Mouse (Mus musculus) layer of hippocampus, adult 9-10 months (tissue): ENCODE data around the gene Wdr83os.

Experiments
- DNase-seq: peaks from one replicate; pipeline ENCODE4 v3.0.0; 2022; ENCODE audit warnings: low spot score

The Wdr83os gene

DNA sequence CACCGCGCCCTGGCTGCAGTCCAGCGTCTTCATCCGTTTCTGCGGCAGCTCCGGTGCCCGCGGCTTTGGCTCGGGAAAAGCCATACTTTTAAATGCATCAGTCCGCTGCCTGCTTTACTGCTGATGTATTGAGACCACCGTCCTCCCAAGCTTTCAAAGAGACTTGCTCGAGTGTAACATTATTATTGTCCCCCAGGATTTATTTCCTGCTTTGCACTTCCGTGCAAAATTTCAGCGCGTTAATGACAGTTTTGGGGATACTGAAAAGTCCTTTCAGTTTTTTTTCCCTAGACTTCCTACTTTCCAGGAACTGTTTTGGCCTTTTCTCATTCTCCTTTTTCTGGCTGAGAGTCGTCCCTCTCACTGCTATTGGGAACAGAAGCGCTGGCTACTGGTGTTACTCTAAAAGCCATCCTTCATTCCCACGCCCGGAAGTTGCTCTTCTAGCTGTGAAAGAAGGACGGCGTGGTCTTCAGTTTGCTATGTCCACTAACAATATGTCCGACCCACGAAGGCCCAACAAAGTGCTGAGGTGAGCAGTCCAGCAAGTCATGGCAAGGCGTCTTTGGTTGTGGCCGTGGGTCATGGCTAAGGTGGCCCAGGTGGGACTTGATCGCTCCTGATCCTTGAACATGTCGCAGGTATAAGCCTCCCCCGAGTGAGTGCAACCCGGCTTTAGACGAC is at the start of gene Wdr83os:
Gene Wdr83os, plus strand, starts transcription at position 209 of the 684 bp plus-strand sequence.
- DNase-seq = no peak

DNA sequence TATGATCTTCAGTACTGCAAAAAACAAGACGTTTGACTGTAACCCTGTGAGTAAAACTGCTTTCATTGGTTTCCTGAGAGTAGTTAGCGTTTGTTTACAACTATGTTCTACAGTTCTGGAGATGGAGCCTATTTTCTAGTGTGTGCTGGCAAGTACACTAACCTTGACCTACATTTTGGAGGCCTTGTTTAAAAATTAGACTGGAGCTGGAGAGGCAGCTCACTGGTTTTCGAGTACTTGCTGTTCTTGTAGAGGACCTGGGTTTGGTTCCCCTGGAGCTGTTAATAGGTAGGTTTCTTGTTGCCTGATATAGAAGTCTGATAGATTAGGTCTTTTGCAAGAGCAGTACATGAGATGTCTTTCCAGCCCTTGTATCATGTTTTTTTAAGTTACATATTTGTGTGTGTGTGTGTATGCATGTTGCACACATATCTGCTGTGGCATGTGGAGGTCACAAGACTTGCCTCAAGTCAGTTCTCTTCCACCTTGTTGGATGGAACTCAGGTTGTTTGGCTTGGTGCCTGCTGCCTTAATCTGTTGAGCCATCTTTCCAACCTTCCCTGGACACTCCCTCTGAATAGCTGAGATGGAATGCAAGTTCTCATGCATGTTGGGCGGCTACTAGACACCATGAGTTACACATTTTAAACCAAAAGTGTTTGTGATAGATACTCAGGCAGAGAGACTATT is 47.8 kb upstream of the Wdr83os start:
- DNase-seq = no peak

DNA sequence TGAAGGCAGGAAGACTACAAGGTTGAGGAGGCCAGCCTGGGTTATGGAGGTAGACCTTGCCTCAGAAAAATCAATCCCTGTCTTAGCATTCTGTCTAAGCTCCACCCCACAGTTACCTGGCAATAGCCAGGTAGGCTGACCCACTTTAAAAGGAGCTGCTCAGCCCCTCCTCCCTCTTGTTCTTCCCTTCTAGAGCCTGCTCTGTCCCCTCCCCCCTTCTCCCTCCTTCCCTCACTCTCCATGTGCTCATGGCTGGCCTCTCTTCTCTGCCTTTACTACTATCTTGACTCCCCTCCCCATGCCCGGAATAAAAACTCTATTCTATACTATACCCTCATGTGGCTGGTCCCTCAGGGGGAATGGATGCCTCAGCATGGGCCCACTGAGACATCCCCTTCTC is 46.7 kb upstream of the Wdr83os start:
- DNase-seq = no peak

DNA sequence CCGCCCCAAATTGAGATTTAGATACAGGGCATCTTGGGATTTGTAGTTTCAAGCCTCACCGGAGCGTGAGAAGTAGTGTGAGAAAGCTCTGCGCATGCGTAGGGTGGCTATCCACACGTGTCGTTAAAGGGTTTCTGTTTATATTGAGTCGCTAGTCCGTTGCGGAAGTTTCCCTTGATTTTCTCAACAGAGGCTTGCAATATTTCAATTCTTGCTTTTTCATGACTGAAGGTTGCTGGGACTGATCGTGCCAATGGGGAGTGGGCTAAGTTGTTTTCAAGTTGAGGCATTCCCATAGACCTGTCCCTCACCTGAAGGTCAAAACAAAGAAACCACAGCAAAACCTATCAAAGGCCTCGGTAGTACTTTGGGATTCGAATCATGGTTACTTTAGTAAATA is 45.8 kb upstream of the Wdr83os start:
- DNase-seq = peak; percentile 52

DNA sequence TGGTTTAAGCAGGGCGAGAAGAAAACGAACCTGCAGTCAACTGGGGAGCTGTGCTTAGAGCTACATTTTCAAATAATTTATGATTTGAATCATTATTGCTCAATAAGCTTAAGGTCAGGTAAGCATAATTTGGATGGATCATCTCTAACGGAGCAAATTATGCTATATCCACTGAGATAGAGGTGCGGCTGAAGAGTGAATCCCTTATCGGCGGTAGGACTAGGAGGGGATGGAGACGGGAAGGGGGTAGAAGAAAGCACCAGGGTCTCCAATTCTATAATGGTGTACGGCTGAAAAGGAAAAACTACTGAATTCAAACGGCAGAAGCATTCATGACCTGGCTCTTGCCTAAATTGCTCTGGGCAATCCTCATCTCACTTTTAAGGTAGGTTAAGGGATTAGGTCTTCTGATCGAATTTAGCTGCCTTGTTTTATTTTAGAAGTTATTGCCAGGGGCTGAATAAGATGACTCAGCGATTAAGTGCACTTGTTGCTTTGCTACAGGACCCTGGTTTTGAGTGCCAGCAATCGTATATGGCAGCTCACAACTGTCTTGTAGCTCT is 45.3 kb upstream of the Wdr83os start:
- DNase-seq = no peak

DNA sequence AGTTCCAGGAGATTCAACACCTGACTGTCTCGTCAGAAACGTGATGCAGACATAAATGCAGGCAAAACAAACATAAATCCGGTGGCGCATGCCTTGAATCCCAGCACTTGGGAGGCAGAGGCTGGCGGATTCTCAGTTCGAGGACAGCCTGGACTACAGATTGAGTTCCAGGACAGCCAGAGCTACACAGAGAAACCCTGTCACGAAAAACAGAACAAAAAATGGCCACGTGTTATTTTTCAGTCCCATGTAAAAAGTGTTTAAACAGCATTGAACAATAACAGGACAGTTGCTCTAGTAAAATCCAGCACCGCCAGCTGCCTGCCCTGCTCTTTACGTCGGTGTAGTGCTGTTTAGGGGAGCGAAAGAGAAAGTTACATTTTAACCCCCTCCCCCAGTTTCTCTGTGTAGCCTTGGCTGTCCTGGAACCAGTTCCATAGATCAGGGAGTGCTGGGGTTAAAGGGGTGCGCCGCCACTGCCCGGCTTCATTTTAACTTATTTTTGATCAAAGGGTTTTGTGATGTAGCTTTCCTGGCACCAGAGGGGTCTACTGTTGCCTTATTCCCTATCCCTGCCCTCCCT is 44.7 kb upstream of the Wdr83os start:
- DNase-seq = no peak

DNA sequence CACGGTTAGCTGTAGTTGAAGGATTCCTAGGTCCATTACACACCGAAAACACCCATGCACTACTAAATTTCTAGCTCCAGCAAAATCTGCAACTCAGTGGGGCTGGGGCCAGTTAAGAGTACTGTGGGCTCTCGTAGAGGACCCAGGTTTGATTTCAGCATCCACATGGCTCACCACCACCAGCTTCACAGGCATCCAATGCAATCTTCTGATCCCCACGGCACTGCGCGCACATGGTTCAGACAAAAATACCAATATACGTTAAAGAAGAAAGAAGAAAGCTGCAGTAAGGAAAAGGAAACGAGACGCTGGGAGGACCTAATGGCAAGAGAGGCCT is 44.2 kb upstream of the Wdr83os start:
- no peak for DNase-seq

DNA sequence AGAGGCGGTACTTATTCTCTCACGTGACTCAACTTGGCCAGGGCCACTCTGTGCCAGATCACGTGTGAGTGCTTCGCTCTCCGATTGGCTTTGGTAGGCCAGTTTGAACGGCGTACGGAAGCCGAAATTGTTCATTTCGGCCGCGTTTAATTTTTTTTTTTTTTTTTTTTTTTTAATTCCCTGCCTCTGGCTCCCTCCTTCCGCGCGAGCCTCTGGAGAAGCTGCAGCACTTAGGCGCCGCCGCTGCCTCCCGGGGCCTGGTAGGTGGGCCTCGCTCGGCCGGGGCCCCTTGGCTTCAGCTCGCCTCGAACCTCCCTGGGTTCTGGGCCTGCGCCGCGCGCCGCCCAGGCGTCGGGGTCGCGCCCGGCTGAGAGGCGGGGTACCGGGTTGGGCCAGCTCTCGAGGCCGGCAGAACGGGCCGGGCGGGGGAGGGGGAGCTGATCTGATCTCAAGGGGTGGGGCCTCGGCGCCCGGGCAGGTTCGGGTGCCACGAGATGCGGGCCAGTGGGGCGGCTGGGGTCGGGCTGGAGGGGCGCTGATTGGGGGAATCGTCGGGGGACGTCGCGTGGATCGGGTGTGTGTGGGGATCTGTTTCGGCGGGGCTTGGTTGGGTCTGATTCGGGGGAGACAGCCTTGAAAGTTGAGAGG is 43.7 kb upstream of the Wdr83os start, which contains the start of gene Tnpo2:
Gene Tnpo2, plus strand, starts transcription at position 198 of the 648 bp plus-strand sequence.
- peak; percentile 86 for DNase-seq

DNA sequence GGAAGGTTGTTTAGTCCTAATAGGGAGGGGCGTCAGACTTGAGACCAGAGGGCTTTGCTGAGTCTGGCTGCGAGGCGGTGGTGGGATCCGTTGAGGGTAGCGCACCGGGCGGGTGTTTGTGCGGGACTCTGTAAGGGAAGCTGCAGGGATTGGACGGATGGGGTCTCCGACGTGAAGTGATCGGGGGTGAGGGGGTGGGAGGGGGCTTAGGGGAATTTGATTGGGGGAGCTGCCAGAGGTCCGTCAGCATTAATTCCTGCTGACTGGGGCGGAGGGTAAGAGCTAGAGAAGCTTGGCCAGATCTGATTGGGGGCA is 43.2 kb upstream of the Wdr83os start:
- no peak for DNase-seq

DNA sequence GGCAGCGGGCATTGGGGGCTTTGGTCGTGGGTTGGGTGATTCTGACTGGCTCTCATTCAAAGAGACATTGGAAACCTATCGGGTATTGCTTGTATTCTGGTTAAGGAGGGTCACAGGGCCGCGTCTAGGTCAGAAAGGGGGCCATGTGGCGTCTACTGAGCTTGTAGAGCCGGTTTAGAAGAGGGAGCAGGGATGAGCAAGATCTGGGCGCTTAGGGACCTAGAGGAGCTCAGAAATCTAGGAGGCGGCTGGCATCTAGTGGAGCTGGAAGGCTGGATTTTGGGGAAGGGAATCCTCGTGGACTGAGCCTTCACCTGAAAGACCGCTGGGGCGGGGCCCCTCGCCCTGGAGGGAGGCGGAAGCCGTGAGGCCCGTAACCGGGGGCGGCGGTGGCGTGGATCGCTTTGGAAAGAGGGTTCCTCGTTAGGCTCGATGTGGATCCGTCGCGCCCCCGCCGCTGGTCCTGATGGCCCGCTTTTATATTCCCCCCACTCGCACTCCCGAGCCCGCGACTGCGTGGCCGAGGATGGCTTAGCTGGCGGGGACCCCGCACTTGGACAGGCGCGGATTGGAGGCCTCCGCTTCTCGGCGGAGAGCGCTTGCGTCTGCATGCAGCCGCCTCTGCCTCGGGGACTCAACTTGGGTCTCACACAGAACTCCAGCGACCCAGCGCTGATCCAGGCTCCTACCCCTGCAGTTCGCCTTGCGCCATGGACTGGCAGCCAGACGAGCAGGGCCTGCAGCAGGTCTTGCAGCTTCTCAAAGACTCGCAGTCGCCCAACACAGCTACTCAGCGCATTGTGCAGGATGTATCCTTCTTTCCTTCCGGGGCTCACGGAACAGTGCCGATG is 42.6 kb upstream of the Wdr83os start:
- no peak for DNase-seq

DNA sequence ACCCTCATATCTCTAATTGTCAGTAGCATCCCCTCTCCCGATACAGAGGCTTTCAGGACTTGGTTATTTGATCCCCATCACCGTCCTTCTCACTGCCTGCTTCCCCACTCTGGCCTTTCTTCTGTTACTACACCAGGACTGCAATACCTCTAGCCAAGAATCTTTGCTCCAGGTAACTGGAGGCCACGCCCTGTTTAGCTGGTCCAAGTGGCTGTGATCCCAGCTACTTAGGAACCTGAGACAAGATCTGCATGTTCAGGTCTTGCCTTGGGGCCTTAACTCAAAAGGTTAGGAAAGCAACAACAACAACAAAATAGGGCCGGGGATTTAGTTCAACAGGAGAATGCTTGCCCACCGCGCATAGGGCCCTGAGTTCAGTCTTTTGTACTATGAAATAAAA is 36.9 kb upstream of the Wdr83os start:
- no peak for DNase-seq

DNA sequence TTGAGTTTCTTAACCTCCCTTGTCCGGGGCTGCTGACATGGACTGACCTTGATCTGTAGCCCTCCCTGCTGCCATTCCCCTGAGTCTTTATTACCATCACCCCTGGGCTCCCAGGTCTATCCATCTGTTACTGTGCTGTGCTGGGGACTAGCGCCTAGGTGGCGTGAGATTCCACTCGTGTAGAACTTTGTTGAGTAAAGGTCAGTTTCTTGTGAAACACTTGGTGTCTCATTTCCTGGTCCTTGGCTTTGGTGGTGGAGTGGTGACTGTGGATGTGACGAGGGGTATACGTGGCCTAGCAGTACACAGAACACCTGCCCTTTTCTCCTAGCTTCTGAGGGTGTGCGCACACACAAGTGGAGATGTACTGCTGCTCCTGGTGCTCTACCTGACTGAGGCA is 23.2 kb upstream of the Wdr83os start:
- DNase-seq = no peak

DNA sequence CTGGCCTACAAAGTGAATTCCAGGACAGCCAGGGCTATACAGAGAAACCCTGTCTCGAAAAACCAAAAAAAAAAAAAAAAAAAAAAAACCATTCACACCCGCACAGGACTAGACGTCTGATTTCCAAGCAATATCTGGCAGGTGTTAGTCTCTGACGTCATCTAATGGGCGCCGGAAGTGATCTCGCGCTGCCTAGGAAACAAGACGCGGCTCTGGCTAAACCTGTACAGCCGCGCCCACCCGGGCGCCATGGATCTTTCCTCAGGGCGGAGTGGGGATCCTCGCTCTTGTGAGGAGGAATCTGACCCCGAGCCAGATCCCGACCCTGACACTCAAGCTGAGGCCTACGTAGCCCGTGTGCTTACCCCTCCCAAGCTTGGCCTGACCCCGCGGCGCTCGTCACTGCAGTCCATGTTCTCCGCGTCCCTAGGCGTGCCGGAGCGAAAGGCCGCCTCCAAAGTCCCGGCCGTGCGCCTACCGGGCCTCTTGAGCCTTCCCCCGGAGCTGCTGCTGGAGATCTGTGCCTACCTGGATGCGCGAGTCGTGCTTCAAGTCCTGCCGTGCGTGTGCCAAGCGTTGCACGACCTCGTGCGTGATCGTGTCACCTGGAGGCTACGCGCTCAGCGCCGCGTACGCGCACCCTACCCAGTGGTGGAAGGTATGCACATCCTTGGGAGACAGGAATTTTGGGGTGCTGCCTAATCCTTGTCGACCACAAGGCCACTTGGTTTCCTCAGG is 20.5 kb upstream of the Wdr83os start, which contains the start of gene Fbxw9:
Gene Fbxw9, plus strand, starts transcription at position 177 of the 738 bp plus-strand sequence.
- DNase-seq = peak; percentile 88

DNA sequence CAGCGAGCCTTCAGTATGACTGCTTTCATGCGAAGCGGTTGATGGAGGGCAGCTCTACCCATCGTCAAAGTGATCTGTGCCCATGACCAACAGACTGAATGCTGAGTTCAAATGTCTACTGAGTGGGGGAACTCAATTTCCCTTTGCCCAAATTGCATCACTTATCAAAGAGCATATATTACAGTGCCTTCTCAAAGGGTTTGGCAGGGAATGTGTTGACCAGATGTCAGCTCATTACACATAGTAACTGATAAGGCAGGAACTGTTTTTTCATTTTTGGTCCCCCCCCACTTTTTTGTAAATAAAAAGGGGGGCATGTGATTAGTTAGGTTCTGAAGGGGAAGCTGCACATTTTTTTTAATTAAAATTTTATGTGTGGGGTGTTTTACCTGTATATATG is 17.9 kb upstream of the Wdr83os start:
- no peak for DNase-seq

DNA sequence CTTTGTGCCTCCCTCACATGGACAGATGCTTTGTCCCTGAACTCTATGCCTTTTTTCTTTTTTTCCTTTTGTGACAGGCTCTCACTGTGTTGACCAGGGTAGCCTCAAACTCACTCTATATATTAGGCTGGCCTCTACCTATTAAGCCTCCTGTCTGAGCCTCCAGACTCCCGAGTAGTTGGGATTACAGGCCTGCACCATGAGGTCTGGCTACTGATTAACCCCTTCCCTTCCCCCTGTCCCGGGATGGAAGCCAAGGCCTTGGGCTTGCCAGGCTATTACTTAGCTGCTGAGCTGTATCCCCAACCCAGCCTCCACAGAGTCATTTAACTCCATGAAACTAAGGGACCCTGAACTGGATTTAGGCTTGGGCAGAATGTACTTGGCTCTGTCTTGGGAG is 15.3 kb upstream of the Wdr83os start:
- no peak for DNase-seq

DNA sequence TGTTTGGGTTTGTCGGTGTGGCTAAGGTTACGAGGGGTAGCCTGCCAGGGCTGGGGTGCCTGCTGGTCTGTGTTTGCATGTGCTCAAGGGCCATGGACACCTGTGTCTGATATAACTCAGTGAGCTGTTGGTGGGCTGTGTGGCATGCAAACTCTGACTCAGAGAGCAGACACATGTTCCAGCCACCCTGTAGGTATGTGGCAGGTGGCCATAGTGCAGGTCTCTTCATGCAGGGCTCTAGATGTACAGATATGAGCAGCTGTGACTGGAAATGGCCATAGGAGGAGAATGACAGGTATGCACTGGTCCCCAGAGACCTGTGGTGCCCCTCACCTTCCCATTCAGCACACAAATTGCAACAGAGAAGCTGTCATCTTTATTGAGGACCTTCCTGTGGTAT is 13.4 kb upstream of the Wdr83os start:
- no peak for DNase-seq

DNA sequence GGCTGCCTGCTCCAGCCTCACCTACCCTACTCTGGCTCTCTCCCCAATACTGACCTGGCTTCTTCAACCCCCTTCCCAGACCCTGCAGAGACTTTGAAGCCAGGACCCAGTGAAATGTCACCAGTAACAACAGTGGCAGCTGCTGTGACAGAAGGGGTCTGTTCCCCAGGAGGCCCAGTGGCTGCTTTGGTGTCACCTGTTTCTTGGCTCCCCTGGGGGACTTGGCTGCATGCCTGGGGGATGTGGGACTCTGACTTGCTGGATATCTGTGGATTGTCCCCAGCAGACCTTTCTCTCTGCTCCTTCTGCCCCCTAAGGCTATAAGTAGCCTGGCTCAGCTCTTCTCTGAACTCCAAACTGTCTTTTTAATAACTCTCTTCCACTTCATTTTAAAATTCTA is 12.6 kb upstream of the Wdr83os start, which contains the start of gene Gm5741:
Gene Gm5741, minus strand, starts transcription at position 1 of the 400 bp plus-strand sequence.
- DNase-seq = no peak

DNA sequence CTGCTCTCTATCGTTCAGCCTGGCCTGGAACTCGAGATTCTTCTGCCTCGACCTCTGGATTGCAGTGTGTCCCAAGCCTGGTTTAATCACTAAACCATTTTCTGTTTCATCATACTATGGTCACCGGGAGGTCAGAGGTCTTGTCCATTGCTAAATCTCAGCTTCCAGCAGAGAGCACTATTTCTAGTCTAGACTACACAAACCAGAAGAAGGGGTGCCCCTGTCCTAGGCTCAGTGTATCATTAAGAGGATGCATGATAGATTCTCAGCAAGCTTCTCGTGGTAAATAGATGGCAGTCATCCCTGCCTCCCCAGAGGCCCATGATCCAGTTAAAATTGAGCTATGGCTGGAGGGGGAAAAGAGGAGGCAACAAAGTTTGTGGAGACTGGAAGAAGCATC is 9.5 kb upstream of the Wdr83os start:
- DNase-seq = no peak

DNA sequence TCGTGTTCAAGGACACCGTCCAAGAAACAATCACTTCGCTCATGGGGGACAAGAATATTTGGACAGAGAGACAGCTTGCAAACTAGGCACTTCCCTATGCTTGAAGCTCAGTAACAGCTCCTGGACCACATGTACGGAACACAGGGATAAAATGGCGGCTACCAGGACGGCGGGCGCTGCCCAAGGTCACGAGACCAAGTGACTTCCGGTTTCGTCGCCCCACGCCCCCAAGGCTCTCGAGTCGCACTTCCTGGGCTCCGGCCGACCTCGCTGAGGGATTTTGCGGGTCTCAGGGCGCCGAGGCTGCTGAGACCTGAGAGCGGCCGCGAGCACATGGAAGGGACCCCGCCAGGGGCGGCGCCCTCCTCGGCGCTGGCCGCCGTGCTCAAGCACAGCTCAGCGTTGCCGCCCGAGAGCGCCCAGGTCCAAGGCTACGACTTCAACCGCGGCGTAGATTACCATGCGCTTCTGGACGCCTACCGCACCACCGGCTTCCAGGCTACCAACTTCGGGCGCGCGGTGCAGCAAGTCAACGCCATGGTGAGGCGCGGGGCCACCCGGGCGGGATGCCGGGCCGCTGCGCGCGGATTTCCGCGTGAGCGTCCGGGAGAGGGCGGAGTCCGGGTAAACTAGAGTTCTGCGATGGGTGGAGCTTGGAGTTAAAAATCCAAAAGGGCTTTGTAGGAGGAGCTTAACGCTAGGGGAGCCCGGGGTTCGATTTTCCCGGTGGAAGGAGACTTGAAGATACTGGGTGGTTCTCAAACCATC is 8.8 kb upstream of the Wdr83os start, which contains the start of gene Dhps:
Gene Dhps, plus strand, starts transcription at position 244 of the 768 bp plus-strand sequence.
- peak; percentile 83 for DNase-seq

DNA sequence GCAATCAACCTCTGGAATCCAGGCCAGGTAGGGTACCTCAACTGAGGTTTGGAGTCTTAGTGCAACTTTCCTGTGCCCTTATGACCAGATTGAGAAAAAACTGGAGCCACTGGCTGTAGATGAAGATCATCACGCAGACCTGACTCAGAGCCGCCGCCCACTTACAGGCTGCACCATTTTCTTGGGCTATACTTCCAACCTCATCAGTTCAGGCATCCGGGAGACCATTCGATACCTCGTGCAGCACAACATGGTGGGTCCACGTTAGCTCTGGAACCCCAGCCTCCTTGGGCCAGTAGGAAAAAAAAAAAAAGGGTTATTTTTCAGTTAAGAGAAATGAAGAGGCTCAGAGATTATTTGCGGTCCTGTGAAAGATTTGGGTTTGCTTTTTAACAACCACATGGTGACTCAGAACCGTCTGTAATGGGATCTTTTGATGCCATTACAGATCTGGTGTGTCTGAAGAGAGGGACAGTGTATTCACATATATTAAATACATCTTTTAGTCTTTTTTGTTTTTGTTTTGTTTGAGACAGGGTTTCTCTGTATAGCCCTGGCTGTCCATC is 8.1 kb upstream of the Wdr83os start:
- DNase-seq = no peak
